Mouse (Mus musculus): ENCODE data around the gene Poc1b. TPM values are rescaled to one million over a fixed set of nuclear protein-coding genes. Genes with fewer than 3 reads are reported as not detected.

Poc1b gene
- polyA plus RNA-seq, 1 experiment from 2014 or later, result 6.1 TPM

DNA sequence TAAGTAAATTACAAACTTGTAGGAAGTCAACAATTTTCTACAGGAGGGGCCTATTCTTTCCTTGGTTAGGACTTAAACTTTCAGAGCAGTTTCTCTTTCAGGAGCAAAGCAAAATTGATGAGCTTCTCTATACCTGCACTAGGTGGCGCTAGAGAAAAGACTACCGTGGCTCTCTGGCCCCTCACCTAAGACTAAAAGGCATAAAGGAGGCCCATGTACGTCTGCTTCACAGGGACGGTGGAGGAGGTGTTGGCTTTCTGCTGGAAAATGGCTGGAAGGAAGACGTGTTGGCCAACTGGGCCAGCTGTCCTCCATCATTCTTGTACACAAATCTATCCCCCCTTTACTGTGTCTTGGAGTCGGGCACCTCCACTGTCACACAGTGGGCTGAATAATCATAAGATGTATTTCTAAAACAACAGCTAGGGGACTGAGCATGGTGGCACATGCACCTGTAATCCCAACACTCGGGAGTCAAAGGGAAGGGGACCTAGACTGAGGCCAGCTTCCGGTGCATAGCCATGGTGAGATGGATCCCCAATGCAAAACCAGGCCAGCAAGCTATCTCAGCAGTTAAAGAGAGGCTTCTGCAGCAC, 55.2 kb downstream of the Poc1b start:
- ATAC-seq, result no peak
- TF ChIP-seq CTCF (IDR thresholded peaks at IDR 0.05) (peak; percentile 82), EP300 (IDR thresholded peaks at IDR 0.05) (no peak)
- no peak overlapping the region for H3K9ac ChIP-seq (replicated peaks; ENCODE audit: low read depth)
- H3K4me1 ChIP-seq (ENCODE audit: insufficient read depth, low read depth, low read length), result peaks cover 6% of the 10 kb centered on the region; the same call in 1 of the 2 replicates
- no peak overlapping the region for H3K27ac ChIP-seq (ENCODE audit: low read length)
- H3K4me2 ChIP-seq (replicated peaks; ENCODE audit: low read depth, low read length), result no peak overlapping the region
- H3K36me3 ChIP-seq (ENCODE audit: insufficient read depth, low read length), result no peaks in the 10 kb centered on the region
- no peak overlapping the region for H3K4me3 ChIP-seq (ENCODE audit: low read depth, low read length)
- DNase-seq (ENCODE audit: low spot score), result peak; percentile 77
- H3K9me3 ChIP-seq (ENCODE audit: low read length), result no peaks in the 10 kb centered on the region
- 38% methylated on average over 8 of the region's 8 CpGs for WGBS
- H3K27me3 ChIP-seq (replicated peaks; ENCODE audit: insufficient read depth, low read length), result no peaks in the 10 kb centered on the region

DNA sequence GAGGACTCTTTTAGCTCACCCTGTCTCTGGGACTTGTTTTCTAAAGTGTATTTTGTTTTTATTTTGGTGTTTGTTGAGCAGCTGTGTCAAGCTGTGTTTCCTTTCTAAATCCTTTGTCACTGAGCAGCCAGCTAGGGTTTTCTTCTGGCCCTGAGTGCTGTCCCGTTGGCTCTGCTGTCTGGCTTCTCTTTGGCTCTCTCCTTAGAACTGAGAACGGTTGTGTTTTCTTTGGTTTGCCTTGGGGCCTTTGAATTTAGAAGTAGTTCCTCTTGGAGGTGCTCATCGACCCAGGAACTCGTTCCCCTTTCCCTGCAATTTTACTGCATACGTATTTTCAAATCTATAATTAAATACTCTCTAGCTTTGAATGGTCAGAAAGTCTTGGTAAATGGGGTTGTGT, 56.2 kb downstream of the Poc1b start:
- TF ChIP-seq CTCF (IDR thresholded peaks at IDR 0.05) (no peak), EP300 (IDR thresholded peaks at IDR 0.05) (no peak)
- H3K4me1 ChIP-seq (ENCODE audit: insufficient read depth, low read depth, low read length), result peaks cover 6% of the 10 kb centered on the region; the same call in 1 of the 2 replicates
- H3K9ac ChIP-seq (replicated peaks; ENCODE audit: low read depth), result no peak overlapping the region
- H3K4me2 ChIP-seq (replicated peaks; ENCODE audit: low read depth, low read length), result no peak overlapping the region
- DNase-seq (ENCODE audit: low spot score), result no peak
- WGBS, result 86% methylated on average over 5 of the region's 5 CpGs
- H3K27me3 ChIP-seq (replicated peaks; ENCODE audit: insufficient read depth, low read length), result no peaks in the 10 kb centered on the region
- no peak overlapping the region for H3K4me3 ChIP-seq (ENCODE audit: low read depth, low read length)
- ATAC-seq, result no peak
- no peak overlapping the region for H3K27ac ChIP-seq (ENCODE audit: low read length)
- H3K9me3 ChIP-seq (ENCODE audit: low read length), result no peaks in the 10 kb centered on the region
- H3K36me3 ChIP-seq (ENCODE audit: insufficient read depth, low read length), result no peaks in the 10 kb centered on the region

DNA sequence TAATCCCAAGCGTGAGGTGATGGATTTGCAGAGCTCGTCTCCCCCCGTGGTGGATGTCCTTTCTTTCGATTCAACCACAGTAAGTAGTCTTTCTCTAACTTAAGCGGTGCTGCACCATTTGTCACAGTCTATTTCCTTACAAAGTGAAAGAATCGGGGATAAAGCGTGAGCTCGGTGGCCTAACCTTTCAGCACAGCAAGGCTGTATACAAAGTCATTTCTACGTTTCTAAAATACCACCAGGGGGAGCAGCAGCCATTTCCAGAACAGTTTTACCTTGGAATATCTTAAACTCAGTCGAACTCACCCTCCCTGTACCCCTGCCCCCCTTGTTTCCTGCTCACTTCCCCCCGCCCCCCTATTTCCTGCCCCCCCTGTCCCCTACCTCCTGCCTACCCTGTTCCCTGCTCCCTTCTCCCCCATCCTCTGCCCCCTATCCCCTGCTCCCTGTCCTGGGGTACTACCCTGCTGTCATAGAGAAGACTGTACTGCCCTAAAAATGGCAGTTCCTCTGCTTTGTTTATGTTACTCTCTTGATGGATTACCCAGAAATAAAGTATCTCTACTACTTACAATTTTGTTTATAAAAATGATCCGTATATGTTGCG, 58.1 kb downstream of the Poc1b start:
- no peak overlapping the region; the same call in 1 of the 2 replicates for H3K4me2 ChIP-seq (replicated peaks; ENCODE audit: low read depth, low read length)
- no peak overlapping the region for H3K27ac ChIP-seq (ENCODE audit: low read length)
- DNase-seq (ENCODE audit: low spot score), result peak; percentile 91
- no peak overlapping the region for H3K9ac ChIP-seq (replicated peaks; ENCODE audit: low read depth)
- H3K27me3 ChIP-seq (replicated peaks; ENCODE audit: insufficient read depth, low read length), result no peaks in the 10 kb centered on the region
- H3K36me3 ChIP-seq (ENCODE audit: insufficient read depth, low read length), result no peaks in the 10 kb centered on the region
- H3K9me3 ChIP-seq (ENCODE audit: low read length), result no peaks in the 10 kb centered on the region
- TF ChIP-seq CTCF (IDR thresholded peaks at IDR 0.05), result peak; percentile 75
- TF ChIP-seq EP300 (IDR thresholded peaks at IDR 0.05), result no peak
- ATAC-seq, result peak; percentile 32
- WGBS, result 29% methylated on average over 12 of the region's 13 CpGs
- H3K4me3 ChIP-seq (ENCODE audit: low read depth, low read length), result no peak overlapping the region
- H3K4me1 ChIP-seq (ENCODE audit: insufficient read depth, low read depth, low read length), result peaks cover 6% of the 10 kb centered on the region; the same call in 1 of the 2 replicates

DNA sequence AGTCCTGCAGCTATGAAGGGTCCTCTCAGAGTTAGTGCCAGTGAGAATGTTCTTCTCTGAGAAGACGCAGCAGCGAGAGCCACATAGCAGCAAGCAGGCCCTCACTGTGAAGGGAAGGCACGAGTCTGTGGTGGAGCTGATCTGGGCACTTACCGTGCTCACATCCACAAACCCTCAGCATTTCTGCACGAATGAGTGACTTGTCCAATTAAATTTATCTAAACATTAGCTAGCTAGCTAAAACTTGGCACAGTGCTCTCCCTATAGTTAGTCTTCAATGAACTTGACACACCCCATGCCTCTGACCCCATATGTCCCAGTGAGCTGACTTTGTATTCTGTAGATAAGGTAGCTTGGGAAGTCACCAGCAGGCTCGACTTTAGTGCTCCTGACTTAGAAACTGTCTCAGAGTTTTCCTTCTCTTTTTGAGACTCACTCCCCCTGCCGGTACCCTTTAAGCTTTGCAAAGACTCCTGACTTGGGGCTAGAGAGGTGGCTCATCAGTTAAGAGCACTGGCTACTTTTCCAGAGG, 59.0 kb downstream of the Poc1b start:
- TF ChIP-seq EP300 (IDR thresholded peaks at IDR 0.05), result no peak
- peak; percentile 51 for TF ChIP-seq CTCF (IDR thresholded peaks at IDR 0.05)

DNA sequence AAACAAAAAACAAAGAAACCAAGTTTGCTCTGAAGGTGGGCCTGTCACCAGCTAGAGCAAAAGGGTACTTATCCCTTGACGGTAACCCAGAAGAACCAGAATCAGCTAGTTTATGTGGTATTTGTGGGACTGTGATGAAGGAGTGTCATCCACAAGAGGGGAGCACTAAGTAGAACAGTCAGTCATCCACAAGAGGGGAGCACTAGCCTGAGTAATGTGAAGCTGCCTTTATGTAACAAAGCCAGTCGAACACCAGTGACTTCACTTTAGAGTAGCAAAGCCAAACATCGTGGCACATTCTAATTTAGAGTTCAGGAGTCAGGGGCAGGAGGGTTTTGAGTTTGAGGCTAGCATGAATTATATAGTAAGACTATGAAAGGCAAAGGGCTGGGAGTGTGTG, 59.6 kb downstream of the Poc1b start:
- Histone ChIP-seq H3K27me3 (replicated peaks; ENCODE audit: insufficient read depth, low read length) (no peaks in the 10 kb centered on the region), H3K9me3 (ENCODE audit: low read length) (no peaks in the 10 kb centered on the region), H3K4me2 (replicated peaks; ENCODE audit: low read depth, low read length) (no peak overlapping the region), H3K4me1 (ENCODE audit: insufficient read depth, low read depth, low read length) (peaks cover 6% of the 10 kb centered on the region; the same call in 1 of the 2 replicates), H3K27ac (ENCODE audit: low read length) (no peak overlapping the region), H3K36me3 (ENCODE audit: insufficient read depth, low read length) (no peaks in the 10 kb centered on the region), H3K9ac (replicated peaks; ENCODE audit: low read depth) (no peak overlapping the region), H3K4me3 (ENCODE audit: low read depth, low read length) (no peak overlapping the region)
- WGBS, result 49% methylated on average over 3 of the region's 3 CpGs
- DNase-seq (ENCODE audit: low spot score) (peak; percentile 60), ATAC-seq (0 out of 2 replicates have a peak, but pooled peaks have one; percentile 18)
- TF ChIP-seq EP300 (IDR thresholded peaks at IDR 0.05), result no peak
- peak; percentile 62 for TF ChIP-seq CTCF (IDR thresholded peaks at IDR 0.05)

More for the DNA sequence above, 59.0 kb downstream of the Poc1b start:
- ATAC-seq, result no peak
- WGBS, result 39% methylated on average over 7 of the region's 7 CpGs
- Histone ChIP-seq H3K36me3 (ENCODE audit: insufficient read depth, low read length) (no peaks in the 10 kb centered on the region), H3K4me3 (ENCODE audit: low read depth, low read length) (no peak overlapping the region), H3K27ac (ENCODE audit: low read length) (peak overlapping the region; percentile 40; the same call in 1 of the 2 replicates), H3K27me3 (replicated peaks; ENCODE audit: insufficient read depth, low read length) (no peaks in the 10 kb centered on the region), H3K4me2 (replicated peaks; ENCODE audit: low read depth, low read length) (no peak overlapping the region), H3K4me1 (ENCODE audit: insufficient read depth, low read depth, low read length) (peaks cover 6% of the 10 kb centered on the region; the same call in 1 of the 2 replicates), H3K9me3 (ENCODE audit: low read length) (no peaks in the 10 kb centered on the region), H3K9ac (replicated peaks; ENCODE audit: low read depth) (no peak overlapping the region)
- DNase-seq (ENCODE audit: low spot score), result peak; percentile 53

DNA sequence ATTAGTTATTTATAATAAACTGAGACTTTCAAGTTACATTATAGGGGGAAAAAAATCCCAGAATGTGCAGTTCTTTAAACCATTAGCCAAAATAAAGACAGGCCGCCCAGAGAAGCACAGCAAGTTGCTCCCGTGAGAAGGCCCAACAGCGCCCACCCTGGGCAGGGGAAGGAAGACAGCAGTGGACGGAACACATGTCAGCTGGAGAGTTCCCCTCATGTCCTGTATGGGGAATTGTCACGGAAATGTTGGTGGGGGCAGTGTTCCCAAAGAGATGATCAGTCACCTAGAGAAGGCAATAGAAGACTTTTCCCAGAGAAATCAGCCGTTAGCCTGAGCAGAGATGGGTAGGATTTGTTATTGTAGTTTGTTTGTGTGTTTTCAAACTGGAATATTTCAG, 61.6 kb downstream of the Poc1b start:
- no peak overlapping the region for H3K4me3 ChIP-seq (ENCODE audit: low read depth, low read length)
- no peak overlapping the region for H3K27ac ChIP-seq (ENCODE audit: low read length)
- no peak overlapping the region for H3K9ac ChIP-seq (replicated peaks; ENCODE audit: low read depth)
- H3K4me1 ChIP-seq (ENCODE audit: insufficient read depth, low read depth, low read length), result peaks cover 15% of the 10 kb centered on the region; the same call in 1 of the 2 replicates
- TF ChIP-seq EP300 (IDR thresholded peaks at IDR 0.05) (no peak), CTCF (IDR thresholded peaks at IDR 0.05) (peak; percentile 58)
- DNase-seq (ENCODE audit: low spot score) (peak; percentile 43), ATAC-seq (no peak)
- H3K27me3 ChIP-seq (replicated peaks; ENCODE audit: insufficient read depth, low read length), result no peaks in the 10 kb centered on the region
- H3K4me2 ChIP-seq (replicated peaks; ENCODE audit: low read depth, low read length), result no peak overlapping the region
- H3K36me3 ChIP-seq (ENCODE audit: insufficient read depth, low read length), result no peaks in the 10 kb centered on the region
- no peaks in the 10 kb centered on the region for H3K9me3 ChIP-seq (ENCODE audit: low read length)
- 53% methylated on average over 6 of the region's 6 CpGs for WGBS
